Mouse (Mus musculus): ENCODE measurements around the gene 9330182L06Rik. TPM values are rescaled to one million over a fixed set of nuclear protein-coding genes. Genes with fewer than 3 reads are reported as not detected.

The 9330182L06Rik gene
- polyA plus RNA-seq, 1 experiment from 2014 or later = 2.5 TPM

GRCm38 (mm10) chr5:9427581-9428241, 161.8 kb downstream of the 9330182L06Rik start:
- Histone ChIP-seq H3K27ac (ENCODE audit: poor library complexity, severe bottlenecking) (no peak overlapping the region), H3K9ac (no peak overlapping the region), H3K36me3 (no peaks in the 10 kb centered on the region), H3K9me3 (replicated peaks) (no peaks in the 10 kb centered on the region), H3K4me2 (no peak overlapping the region), H3K27me3 (replicated peaks) (no peaks in the 10 kb centered on the region), H3K4me3 (no peak overlapping the region), H3K4me1 (replicated peaks) (no peaks in the 10 kb centered on the region)
- WGBS = 47% methylated on average over 10 of the region's 10 CpGs
- ATAC-seq (ENCODE audit: insufficient number of reproducible peaks, low FRiP score) = no peak

- Histone ChIP-seq H3K27ac (ENCODE audit: poor library complexity, severe bottlenecking) (no peak overlapping the region), H3K36me3 (no peaks in the 10 kb centered on the region), H3K9ac (no peak overlapping the region), H3K4me1 (replicated peaks) (no peaks in the 10 kb centered on the region), H3K4me3 (no peak overlapping the region), H3K9me3 (replicated peaks) (no peaks in the 10 kb centered on the region), H3K27me3 (replicated peaks) (no peaks in the 10 kb centered on the region), H3K4me2 (no peak overlapping the region)
- WGBS = 66% methylated on average over 3 of the region's 3 CpGs
- ATAC-seq (ENCODE audit: insufficient number of reproducible peaks, low FRiP score) = no peak
Measured at GRCm38 (mm10) chr5:9428728-9429127, 162.8 kb downstream of the 9330182L06Rik start.

GRCm38 (mm10) chr5:9446146-9446545, 180.2 kb downstream of the 9330182L06Rik start:
- Histone ChIP-seq H3K4me1 (replicated peaks) (no peaks in the 10 kb centered on the region), H3K9ac (no peak overlapping the region), H3K27ac (ENCODE audit: poor library complexity, severe bottlenecking) (no peak overlapping the region), H3K27me3 (replicated peaks) (no peaks in the 10 kb centered on the region), H3K4me2 (no peak overlapping the region), H3K36me3 (no peaks in the 10 kb centered on the region), H3K9me3 (replicated peaks) (no peaks in the 10 kb centered on the region), H3K4me3 (no peak overlapping the region)
- WGBS = 2% methylated on average over 1 of the region's 1 CpGs
- no peak for ATAC-seq (ENCODE audit: insufficient number of reproducible peaks, low FRiP score)

GRCm38 (mm10) chr5:9448931-9449330, 183.0 kb downstream of the 9330182L06Rik start:
- Histone ChIP-seq H3K9ac (no peak overlapping the region), H3K27ac (ENCODE audit: poor library complexity, severe bottlenecking) (no peak overlapping the region), H3K4me3 (no peak overlapping the region), H3K4me2 (no peak overlapping the region), H3K27me3 (replicated peaks) (no peaks in the 10 kb centered on the region), H3K9me3 (replicated peaks) (no peaks in the 10 kb centered on the region), H3K36me3 (no peaks in the 10 kb centered on the region), H3K4me1 (replicated peaks) (no peaks in the 10 kb centered on the region)
- WGBS = 77% methylated on average over 6 of the region's 6 CpGs
- ATAC-seq (ENCODE audit: insufficient number of reproducible peaks, low FRiP score) = no peak

GRCm38 (mm10) chr5:9449570-9449969, 183.7 kb downstream of the 9330182L06Rik start:
- no peak for ATAC-seq (ENCODE audit: insufficient number of reproducible peaks, low FRiP score)
- H3K4me2 ChIP-seq = no peak overlapping the region
- H3K27ac ChIP-seq (ENCODE audit: poor library complexity, severe bottlenecking) = no peak overlapping the region
- H3K9ac ChIP-seq = no peak overlapping the region
- 70% methylated on average over 5 of the region's 5 CpGs for WGBS
- no peaks in the 10 kb centered on the region for H3K4me1 ChIP-seq (replicated peaks)
- H3K4me3 ChIP-seq = no peak overlapping the region
- H3K27me3 ChIP-seq (replicated peaks) = no peaks in the 10 kb centered on the region
- H3K9me3 ChIP-seq (replicated peaks) = no peaks in the 10 kb centered on the region
- no peaks in the 10 kb centered on the region for H3K36me3 ChIP-seq

GRCm38 (mm10) chr5:9453298-9453697, 187.4 kb downstream of the 9330182L06Rik start:
- WGBS = 89% methylated on average over 2 of the region's 2 CpGs
- Histone ChIP-seq H3K9ac (no peak overlapping the region), H3K9me3 (replicated peaks) (no peaks in the 10 kb centered on the region), H3K36me3 (no peaks in the 10 kb centered on the region), H3K4me1 (replicated peaks) (no peaks in the 10 kb centered on the region), H3K27ac (ENCODE audit: poor library complexity, severe bottlenecking) (no peak overlapping the region), H3K27me3 (replicated peaks) (no peaks in the 10 kb centered on the region), H3K4me2 (no peak overlapping the region), H3K4me3 (no peak overlapping the region)
- no peak for ATAC-seq (ENCODE audit: insufficient number of reproducible peaks, low FRiP score)

- Histone ChIP-seq H3K4me2 (no peak overlapping the region), H3K27ac (ENCODE audit: poor library complexity, severe bottlenecking) (no peak overlapping the region), H3K36me3 (no peaks in the 10 kb centered on the region), H3K9me3 (replicated peaks) (no peaks in the 10 kb centered on the region), H3K27me3 (replicated peaks) (no peaks in the 10 kb centered on the region), H3K9ac (no peak overlapping the region), H3K4me1 (replicated peaks) (no peaks in the 10 kb centered on the region), H3K4me3 (no peak overlapping the region)
- 70% methylated on average over 3 of the region's 3 CpGs for WGBS
- ATAC-seq (ENCODE audit: insufficient number of reproducible peaks, low FRiP score) = no peak
Measured at GRCm38 (mm10) chr5:9477587-9477986, 211.7 kb downstream of the 9330182L06Rik start.

- 18% methylated on average over 5 of the region's 5 CpGs for WGBS
- Histone ChIP-seq H3K27me3 (replicated peaks) (no peaks in the 10 kb centered on the region), H3K4me1 (replicated peaks) (no peaks in the 10 kb centered on the region), H3K4me2 (no peak overlapping the region), H3K9ac (no peak overlapping the region), H3K27ac (ENCODE audit: poor library complexity, severe bottlenecking) (no peak overlapping the region), H3K9me3 (replicated peaks) (no peaks in the 10 kb centered on the region), H3K36me3 (no peaks in the 10 kb centered on the region), H3K4me3 (no peak overlapping the region)
- no peak for ATAC-seq (ENCODE audit: insufficient number of reproducible peaks, low FRiP score)
Measured at GRCm38 (mm10) chr5:9495456-9495855, 229.5 kb downstream of the 9330182L06Rik start.

GRCm38 (mm10) chr5:9497235-9497634, 231.3 kb downstream of the 9330182L06Rik start:
- no peaks in the 10 kb centered on the region for H3K9me3 ChIP-seq (replicated peaks)
- no peak for ATAC-seq (ENCODE audit: insufficient number of reproducible peaks, low FRiP score)
- H3K4me3 ChIP-seq = no peak overlapping the region
- H3K36me3 ChIP-seq = no peaks in the 10 kb centered on the region
- 60% methylated on average over 4 of the region's 4 CpGs for WGBS
- no peak overlapping the region for H3K9ac ChIP-seq
- H3K4me2 ChIP-seq = no peak overlapping the region
- no peaks in the 10 kb centered on the region for H3K4me1 ChIP-seq (replicated peaks)
- no peaks in the 10 kb centered on the region for H3K27me3 ChIP-seq (replicated peaks)
- no peak overlapping the region for H3K27ac ChIP-seq (ENCODE audit: poor library complexity, severe bottlenecking)

- Histone ChIP-seq H3K4me3 (no peak overlapping the region), H3K4me1 (replicated peaks) (no peaks in the 10 kb centered on the region), H3K27me3 (replicated peaks) (no peaks in the 10 kb centered on the region), H3K9ac (no peak overlapping the region), H3K9me3 (replicated peaks) (no peaks in the 10 kb centered on the region), H3K36me3 (no peaks in the 10 kb centered on the region), H3K4me2 (no peak overlapping the region), H3K27ac (ENCODE audit: poor library complexity, severe bottlenecking) (no peak overlapping the region)
- no peak for ATAC-seq (ENCODE audit: insufficient number of reproducible peaks, low FRiP score)
- 89% methylated on average over 1 of the region's 1 CpGs for WGBS
Measured at GRCm38 (mm10) chr5:9511027-9511426, 245.1 kb downstream of the 9330182L06Rik start.

- 66% methylated on average over 4 of the region's 4 CpGs for WGBS
- ATAC-seq (ENCODE audit: insufficient number of reproducible peaks, low FRiP score) = no peak
Measured at GRCm38 (mm10) chr5:9525507-9525906, 259.6 kb downstream of the 9330182L06Rik start.

More at GRCm38 (mm10) chr5:9525507-9525906, 259.6 kb downstream of the 9330182L06Rik start:
- Histone ChIP-seq H3K4me3 (no peak overlapping the region), H3K9ac (no peak overlapping the region), H3K9me3 (replicated peaks) (no peaks in the 10 kb centered on the region), H3K27me3 (replicated peaks) (no peaks in the 10 kb centered on the region), H3K27ac (ENCODE audit: poor library complexity, severe bottlenecking) (no peak overlapping the region), H3K4me2 (no peak overlapping the region), H3K36me3 (no peaks in the 10 kb centered on the region), H3K4me1 (replicated peaks) (no peaks in the 10 kb centered on the region)

Measured in heart, embryonic 12.5 days (tissue).